Mouse (Mus musculus) cerebellum, adult 18-20 months (tissue): ENCODE measurements around the gene Gpm6a.

Experiments used
- DNase-seq, 2 experiments: peaks; one replicate each; pipeline ENCODE4 v3.0.0; 2021

Gpm6a gene

GRCm38 (mm10) chr8:55017071-55017470 is 62.4 kb downstream of the Gpm6a start:
- DNase-seq: no peak

DNA sequence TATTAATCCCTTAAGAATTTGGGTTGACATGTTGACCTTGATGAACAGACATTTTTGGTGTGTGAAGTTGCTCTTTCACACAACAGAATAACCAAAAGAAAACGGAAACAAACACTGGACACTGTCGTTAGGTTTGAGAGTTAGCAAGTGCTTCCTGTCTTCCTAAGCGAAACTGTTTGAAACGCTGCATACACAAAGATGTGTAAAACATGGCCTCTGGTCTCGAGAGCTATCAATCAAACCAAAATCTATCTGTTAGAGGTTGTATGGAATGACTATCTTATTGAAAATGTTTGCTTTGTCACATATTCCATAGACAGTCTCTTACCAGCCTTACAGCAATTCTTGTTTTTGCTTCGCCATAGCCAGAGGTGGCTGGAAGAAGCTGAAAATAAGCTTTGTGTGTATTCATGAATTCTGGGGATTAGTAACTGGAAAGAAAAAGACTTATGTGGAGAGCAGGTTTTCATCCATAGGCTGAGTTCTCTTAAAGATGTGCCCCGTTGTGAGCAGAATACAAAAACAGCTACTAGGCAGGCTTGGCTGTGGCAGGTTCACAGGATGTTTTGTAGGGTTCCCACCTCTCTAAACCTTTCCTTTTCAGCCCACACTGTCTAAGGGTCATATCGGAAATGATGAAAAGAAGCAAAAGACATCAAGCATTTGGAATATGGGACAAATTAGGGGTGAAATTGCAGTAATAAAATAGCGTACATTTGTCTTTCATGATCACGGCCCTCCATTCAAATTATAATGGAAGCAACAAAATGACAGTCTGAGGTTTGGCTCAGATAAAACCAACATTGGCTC is 71.4 kb downstream of the Gpm6a start:
- DNase-seq: peak; percentile 26 to 49

GRCm38 (mm10) chr8:55026661-55027000 is 72.0 kb downstream of the Gpm6a start:
- DNase-seq: peak in 1 of 2 experiments; percentile 31

DNA sequence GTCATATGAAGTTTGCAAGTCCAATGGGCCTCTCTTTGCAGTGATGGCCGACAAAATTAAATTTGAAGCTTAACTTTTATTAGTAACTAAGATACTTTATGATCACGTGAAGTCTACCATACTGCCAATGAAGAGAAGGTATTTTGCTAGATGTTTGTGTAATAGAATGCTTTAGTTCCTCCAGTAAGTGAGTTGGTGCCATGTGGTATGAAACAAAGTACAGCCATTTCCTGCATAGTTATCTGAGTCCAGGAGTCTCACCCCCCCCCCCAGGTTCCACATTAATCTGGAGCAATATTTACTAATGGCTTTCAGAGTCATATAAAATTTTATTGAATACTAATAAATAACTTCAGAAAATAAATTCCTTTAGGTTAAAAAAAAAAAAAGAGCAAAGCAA is 73.7 kb downstream of the Gpm6a start:
- DNase-seq: no peak

- no peak for DNase-seq
These were observed 76.5 kb downstream of the Gpm6a start for GRCm38 (mm10) chr8:55031099-55031498.

DNA sequence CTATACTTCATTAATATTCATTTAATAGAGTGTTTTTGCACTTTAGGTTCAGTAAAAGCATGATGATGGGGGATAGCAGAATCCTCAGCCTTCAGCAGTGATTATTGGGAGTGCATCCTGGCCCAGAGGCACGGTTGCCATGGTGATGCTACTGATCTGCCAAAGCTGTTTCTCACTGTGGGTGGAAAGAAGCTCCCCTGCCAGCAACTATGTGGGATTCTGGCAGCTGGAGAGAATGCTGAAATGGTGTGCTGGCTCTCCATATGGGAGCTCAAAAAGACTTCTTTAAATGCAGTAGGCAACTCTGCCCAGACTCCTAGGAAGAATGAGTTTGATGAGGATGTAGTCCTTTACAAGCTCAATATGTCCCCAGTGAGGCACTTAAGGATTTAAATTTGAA is 79.7 kb downstream of the Gpm6a start:
- peak; percentile 92 to 96 for DNase-seq

GRCm38 (mm10) chr8:55035416-55035815 is 80.8 kb downstream of the Gpm6a start:
- DNase-seq: no peak

- DNase-seq: peak; percentile 91
These were observed 88.3 kb downstream of the Gpm6a start for GRCm38 (mm10) chr8:55042955-55043354.

- DNase-seq: no peak
These were observed 93.8 kb downstream of the Gpm6a start for GRCm38 (mm10) chr8:55048396-55048795.

GRCm38 (mm10) chr8:55049979-55050378 is 95.3 kb downstream of the Gpm6a start:
- DNase-seq: peak in 1 of 2 experiments; percentile 32

GRCm38 (mm10) chr8:55068811-55069210 is 114.2 kb downstream of the Gpm6a start:
- peak in 1 of 2 experiments; percentile 43 for DNase-seq

GRCm38 (mm10) chr8:55073481-55073880 is 118.8 kb downstream of the Gpm6a start:
- peak in 1 of 2 experiments; percentile 9 for DNase-seq

DNA sequence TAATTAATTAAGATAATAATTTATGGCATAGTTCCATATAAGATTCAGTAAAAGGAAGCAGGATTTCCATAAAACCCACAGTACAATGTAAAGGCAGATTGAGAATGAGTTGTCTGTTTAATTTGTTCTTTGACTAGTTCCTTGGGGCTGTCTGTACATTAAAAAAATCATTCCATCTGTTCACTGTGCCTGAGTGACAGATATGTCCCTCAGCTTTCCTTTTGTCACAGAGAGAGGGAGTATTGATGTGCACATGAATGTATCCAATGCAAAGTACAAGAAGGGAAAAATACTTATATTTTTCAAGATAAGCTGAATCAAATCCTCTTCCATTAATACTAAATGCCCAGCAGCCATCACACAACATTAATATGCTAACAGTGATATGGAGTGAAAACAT is 147.6 kb downstream of the Gpm6a start:
- no peak for DNase-seq

GRCm38 (mm10) chr8:55103065-55103464 is 148.4 kb downstream of the Gpm6a start:
- no peak for DNase-seq

GRCm38 (mm10) chr8:55103891-55104481 is 149.3 kb downstream of the Gpm6a start:
- DNase-seq: no peak
